Mouse (Mus musculus) adrenal gland, adult 18-20 months (tissue): ENCODE measurements around the gene Orm1. TPM values are rescaled to one million over a fixed set of nuclear protein-coding genes. Genes with fewer than 3 reads are reported as not detected.

Experiments
- total RNA-seq, 2 experiments: library from RNA; stranded (reverse); gene quantifications; 1 replicate in 1 of 2; 2 replicates in 1 of 2; pipeline ENCODE4 v1.2.3; 2021

Orm1 gene
- total RNA-seq, 2 experiments from 2014 or later, result 44.2 to 127 TPM

Other genes starting within 250 kb of the Orm1 start
- gene Ambp, start 189.8 kb upstream of the Orm1 start, total RNA-seq, result under 1 TPM in 1 of 2 experiments, not detected in 1; 0.40 TPM
- under 1 TPM in 1 of 2 experiments, not detected in 1; 0.17 TPM for gene Kif12, start 172.4 kb upstream of the Orm1 start, total RNA-seq
- gene Col27a1, start 130.6 kb upstream of the Orm1 start, total RNA-seq, result 10 to 100 TPM; 10.6 to 15.1 TPM
- gene Orm3, start 11.6 kb downstream of the Orm1 start, total RNA-seq, result 10 to 100 TPM; 12.2 to 13.7 TPM
- 10 to 100 TPM in 1 of 2 experiments, 1 to 10 TPM in 1; 3.1 to 11.3 TPM for gene Orm2, start 17.9 kb downstream of the Orm1 start, total RNA-seq
- gene Akna, start 58.8 kb downstream of the Orm1 start, total RNA-seq, result 1 to 10 TPM; 4.0 to 6.9 TPM
- 10 to 100 TPM; 41.4 to 59.6 TPM for gene Whrn, start 151.4 kb downstream of the Orm1 start, total RNA-seq
- gene Atp6v1g1, start 200.2 kb downstream of the Orm1 start, total RNA-seq, result 100 to 1,000 TPM; 182 to 188 TPM
- gene Tmem268, start 214.2 kb downstream of the Orm1 start, total RNA-seq, result 10 to 100 TPM in 1 of 2 experiments, 1 to 10 TPM in 1; 8.9 to 14.8 TPM